Mouse (Mus musculus) frontal cortex, postnatal 10 days (tissue): ENCODE measurements at regions not wholly inside any gene's neighbourhood (a gene's known extent, or its start where the extent isn't known, plus 50 kb on each side); places are given as distances from the start of the nearest gene placed in this dataset.

Experiments used
- DNase-seq, 2 experiments: peaks; one replicate each; pipeline ENCODE4 v3.0.0; 2022; ENCODE audit warnings: low spot score in 2 of 2, mixed read lengths in 1 of 2

- DNase-seq: peak; percentile 76 to 81
Measured at GRCm38 (mm10) chr9:61862071-61862480, 52.3 kb downstream of the Rplp1 start.

DNA sequence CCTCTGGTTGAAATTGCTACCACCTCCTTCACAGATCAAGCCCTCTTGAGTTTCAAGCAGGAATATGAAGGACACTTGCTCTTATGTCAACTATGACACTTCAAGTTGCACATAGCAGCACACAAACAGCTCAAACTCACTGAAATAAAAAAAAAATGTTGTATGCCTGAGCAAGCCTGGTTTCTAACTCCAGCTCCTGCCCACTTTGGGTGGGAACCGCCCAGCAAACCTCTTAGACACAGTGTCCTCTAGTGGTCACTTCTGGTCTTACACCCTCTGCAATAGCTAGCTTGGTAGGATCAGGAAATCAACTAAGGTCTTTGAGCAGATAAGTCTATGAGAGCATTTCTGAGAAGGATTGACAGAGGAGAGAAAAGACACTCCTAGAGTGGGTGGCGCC, 54.2 kb downstream of the Rplp1 start:
- peak in 1 of 2 experiments; percentile 59 for DNase-seq

- DNase-seq: no peak
Measured at GRCm38 (mm10) chr9:61859438-61859837, 54.9 kb downstream of the Rplp1 start.

- DNase-seq: no peak
Measured at GRCm38 (mm10) chr9:61857817-61858216, 56.5 kb downstream of the Rplp1 start.

- no peak for DNase-seq
Measured at GRCm38 (mm10) chr9:61856686-61857085, 57.7 kb downstream of the Rplp1 start.

GRCm38 (mm10) chr9:61855686-61856085, 58.7 kb downstream of the Rplp1 start:
- DNase-seq: peak in 1 of 2 experiments; percentile 63

GRCm38 (mm10) chr9:61853841-61854240, 60.5 kb downstream of the Rplp1 start:
- no peak for DNase-seq

- no peak for DNase-seq
Measured at GRCm38 (mm10) chr9:61851331-61851730, 63.0 kb downstream of the Rplp1 start.

DNA sequence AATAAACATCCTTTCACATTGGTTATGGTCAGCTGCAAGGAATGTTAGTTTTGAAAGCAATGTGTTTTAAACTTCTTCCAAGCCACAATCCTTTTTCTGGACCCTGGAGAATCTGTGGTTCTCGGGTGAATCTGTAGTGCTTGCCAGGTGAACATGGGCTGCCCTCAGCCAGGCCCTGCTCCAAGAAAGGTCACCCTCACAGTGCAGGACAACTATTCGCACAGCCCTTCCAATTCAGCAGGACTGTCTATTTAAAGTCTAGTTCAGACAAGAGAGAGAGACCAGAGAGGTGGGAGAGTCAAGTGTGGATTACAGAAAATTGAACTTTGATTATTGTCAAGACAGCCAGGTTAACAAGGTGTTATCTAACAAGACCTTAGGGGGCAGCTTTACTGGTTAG, 65.9 kb downstream of the Rplp1 start:
- DNase-seq: no peak

GRCm38 (mm10) chr9:61847496-61847895, 66.8 kb downstream of the Rplp1 start:
- no peak for DNase-seq

- no peak for DNase-seq
Measured at GRCm38 (mm10) chr9:61844645-61845044, 69.7 kb downstream of the Rplp1 start.

DNA sequence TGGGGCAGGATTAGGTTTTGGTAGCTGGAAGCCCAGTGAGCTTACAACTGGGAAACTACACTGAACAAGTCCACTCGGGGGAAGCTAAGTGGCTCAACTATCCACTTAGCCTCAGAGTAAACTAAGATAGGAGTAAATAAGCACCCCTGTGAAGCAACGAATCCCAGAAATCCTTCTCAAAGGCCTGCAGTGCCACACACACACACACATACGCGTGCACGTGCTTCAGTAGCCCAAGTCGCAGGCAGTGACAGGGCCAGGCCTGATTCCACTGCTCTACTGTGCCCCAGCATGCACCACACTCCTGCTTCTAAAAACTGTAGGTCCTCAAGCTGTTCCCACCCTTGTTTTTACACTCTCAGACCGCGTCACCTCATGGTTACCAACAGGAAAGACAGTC, 70.2 kb downstream of the Rplp1 start:
- DNase-seq: no peak

DNA sequence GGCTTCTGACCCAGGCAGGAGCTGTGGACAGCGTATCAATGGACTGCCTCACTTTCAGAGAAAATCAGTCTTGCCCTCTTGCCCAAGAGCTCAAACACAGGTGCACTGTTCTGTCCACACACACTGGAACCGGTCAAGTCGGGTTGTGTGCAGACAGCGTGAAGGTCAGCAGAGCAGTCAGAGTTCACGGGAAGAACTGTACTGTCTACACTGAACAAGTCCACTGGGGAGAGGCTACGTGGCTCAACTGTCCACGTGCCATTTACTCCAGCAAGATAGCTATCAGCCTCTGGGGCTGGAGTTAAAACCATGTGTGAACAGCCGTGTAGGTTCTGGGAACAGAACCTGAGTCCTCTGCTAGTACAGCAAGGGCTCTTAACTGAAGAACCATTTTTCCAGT, 70.8 kb downstream of the Rplp1 start:
- DNase-seq: no peak

GRCm38 (mm10) chr9:61842384-61842783, 72.0 kb downstream of the Rplp1 start:
- no peak for DNase-seq

- DNase-seq: no peak
Measured at GRCm38 (mm10) chr9:61841222-61841621, 73.1 kb downstream of the Rplp1 start.

DNA sequence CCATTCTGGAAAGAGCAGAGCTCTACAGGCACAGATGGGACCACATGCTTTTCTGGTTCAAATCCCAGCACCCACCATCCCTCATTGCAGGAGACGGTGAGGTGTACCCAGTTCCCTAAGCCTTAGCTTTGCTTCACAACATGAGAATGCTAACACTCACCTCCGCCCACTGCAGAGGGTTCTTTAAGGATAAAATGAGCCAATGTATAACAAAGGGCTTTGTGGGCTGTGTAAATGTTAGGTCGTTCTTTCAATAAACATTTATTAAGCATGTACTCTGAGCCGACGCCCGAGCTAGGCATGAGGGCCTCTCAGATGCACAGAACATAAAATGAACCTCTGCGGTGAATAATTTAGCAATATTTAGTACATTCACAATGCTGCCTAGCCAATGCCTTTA, 74.0 kb downstream of the Rplp1 start:
- no peak for DNase-seq

DNA sequence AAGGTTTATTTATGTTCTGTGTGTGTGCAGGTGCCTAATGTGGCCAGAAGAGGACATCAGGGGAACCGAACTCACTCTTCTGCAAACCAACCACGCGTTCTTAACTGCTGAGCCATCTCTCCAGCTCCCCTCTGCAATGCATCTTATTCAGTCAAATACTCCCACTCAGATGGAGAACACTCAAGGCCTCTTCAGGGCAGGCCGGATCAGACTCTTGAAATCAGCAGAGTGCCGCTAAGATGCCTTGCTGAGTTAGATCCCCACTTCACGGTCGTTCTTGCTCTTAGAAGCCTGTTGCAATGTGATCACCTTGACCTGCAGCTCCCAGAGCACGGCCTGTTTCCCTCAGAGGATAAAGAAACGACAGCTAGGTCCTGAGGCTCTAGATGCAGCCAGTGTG, 81.1 kb downstream of the Rplp1 start:
- DNase-seq: no peak

- DNase-seq: peak; percentile 72 to 80
Measured at GRCm38 (mm10) chr9:61830236-61830635, 84.1 kb downstream of the Rplp1 start.

GRCm38 (mm10) chr9:61829736-61830135, 84.6 kb downstream of the Rplp1 start:
- DNase-seq: peak in 1 of 2 experiments; percentile 28

DNA sequence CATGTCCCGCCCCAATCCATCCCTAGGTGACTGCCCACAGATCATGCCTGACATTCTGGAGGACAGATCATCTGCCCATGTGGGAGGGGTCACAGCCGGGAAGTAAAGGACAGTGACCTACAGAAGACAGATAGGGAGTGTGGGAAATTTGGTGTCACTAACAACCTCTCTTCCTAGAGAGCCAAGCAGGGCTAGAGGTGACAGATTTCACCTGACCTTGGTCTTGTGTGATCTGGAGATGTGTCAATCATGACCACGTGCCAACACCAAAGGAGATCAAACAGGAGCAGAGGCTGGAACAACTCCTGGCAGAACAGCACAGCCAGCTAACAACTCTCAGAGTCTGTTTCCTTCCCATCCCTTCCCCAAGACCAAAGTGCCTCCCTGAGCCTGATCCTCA, 85.0 kb downstream of the Rplp1 start:
- DNase-seq: no peak

DNA sequence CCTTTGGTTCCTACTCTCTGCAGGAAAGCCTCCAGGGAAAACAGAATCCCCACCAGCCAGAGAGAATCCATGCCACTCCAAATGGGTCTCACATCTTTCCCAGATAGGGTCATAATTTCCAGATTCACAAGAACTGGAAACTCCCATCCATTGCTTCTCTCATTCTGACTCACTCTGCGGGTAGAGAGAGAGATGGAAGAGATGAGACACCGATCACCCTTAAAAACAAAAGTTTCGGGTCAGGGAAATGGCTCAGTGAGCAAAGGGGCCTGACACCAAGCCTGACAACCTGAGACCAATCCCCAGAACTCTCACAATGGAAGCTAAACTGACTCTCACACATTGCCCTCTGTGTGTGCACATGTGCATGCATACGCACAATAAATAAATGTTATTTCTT, 86.6 kb downstream of the Rplp1 start:
- no peak for DNase-seq

DNA sequence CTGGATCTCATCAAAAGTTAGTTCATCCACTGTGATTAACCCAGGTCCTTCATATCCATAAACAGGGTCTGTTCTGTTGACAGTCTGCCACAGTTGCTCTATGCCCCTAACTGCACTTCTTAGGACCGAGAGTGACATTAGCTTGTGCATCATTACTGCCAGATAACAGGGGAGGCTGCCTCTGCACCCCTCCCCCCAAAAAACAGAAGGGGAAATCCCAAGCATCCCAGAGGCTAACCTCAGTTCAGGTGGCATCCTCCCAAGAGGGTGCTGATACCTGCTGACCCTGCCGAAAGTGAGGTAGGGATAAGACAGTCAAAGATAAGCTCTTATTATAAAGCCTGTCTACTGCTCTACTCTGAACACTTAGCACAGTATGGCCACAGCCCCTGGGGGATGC, 87.3 kb downstream of the Rplp1 start:
- no peak for DNase-seq

- no peak for DNase-seq
Measured at GRCm38 (mm10) chr9:61826415-61826814, 87.9 kb downstream of the Rplp1 start.

DNA sequence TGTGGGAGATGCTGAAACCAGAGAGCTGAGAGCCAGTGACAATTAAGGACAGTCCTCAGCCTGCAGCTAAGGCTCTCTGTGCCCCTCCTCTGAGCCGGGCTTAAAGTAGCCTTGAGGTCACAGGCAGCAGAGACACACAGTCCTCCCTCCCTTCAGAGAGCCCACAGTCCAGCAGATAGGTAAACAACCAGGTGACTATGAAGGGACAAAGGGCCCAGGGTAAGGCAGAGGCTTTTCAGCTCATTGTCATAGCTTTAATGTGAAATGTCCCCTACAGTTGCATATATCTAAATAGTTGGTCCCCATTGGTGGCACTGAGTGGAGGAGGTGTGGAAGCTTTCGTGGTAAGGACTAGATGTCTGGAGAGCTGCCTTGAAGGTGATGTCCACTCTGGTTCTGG, 88.5 kb downstream of the Rplp1 start:
- no peak for DNase-seq

DNA sequence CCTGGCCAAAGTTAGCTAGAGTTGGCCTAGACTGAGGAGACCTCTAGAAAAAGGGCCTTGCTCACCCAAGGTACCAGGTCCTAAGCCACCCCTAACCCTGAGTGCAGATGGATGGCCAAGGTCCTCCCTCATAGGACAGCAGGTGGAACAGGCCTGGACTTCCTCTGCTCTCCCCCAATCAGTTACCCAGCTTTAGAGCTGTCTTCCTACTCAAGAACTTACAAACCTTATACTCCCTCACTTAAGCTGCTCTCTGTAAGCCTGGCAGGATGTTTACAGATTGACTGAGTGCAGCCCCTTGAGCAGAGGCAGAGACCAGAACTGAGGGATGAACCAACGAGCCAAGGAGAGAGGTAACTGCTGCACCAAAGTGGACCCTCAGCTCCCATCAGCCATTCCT, 94.5 kb downstream of the Rplp1 start:
- no peak for DNase-seq
